Mouse (Mus musculus) myocyte (in vitro differentiated cells): Measurements from ENCODE around the gene Ppfia3.

ENCODE experiments used
- MYOD1 ChIP-seq, 3 experiments: IDR thresholded peaks; one replicate each; pipeline ENCODE4 v1.6.1; 2011; ENCODE audit warnings: control low read depth in 2 of 3, low read depth in 2 of 3, mild to moderate bottlenecking in 2 of 3, moderate library complexity in 1 of 3; ENCODE audit not compliant: insufficient read length in 2 of 3, control insufficient read depth in 1 of 3
- POLR2A ChIP-seq: IDR thresholded peaks from one replicate; pipeline ENCODE4 v1.6.1; 2011; ENCODE audit warnings: low read depth, mild to moderate bottlenecking, control low read depth, moderate library complexity; ENCODE audit not compliant: insufficient read length
- POLR2AphosphoS2 ChIP-seq: IDR thresholded peaks from one replicate; pipeline ENCODE4 v1.6.1; 2011; ENCODE audit warnings: low read depth, control low read depth; ENCODE audit not compliant: insufficient read length

DNA sequence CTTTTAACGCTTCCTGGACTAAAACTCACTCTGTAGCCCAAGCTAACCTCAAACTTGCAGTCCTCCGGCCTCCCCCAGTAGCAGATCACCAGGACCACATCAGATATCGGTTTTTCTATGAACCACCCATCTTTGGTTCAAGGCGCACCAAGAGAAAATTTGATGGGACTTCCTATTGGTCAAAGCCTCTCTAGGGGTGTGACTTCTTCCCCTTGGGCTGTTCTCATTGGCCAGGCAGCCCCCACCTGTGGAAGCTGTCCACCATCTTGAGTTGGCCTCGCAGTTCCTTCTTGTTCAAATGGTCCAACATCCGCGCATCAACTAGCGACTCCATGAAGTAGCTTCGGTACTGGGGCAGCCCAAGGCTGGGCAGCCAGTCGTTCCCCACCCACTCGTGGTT, 24.7 kb downstream of the Ppfia3 start:
- no peak for TF ChIP-seq POLR2AphosphoS2
- no peak for TF ChIP-seq MYOD1 (IDR thresholded peaks at IDR 0.05; ENCODE audit: control insufficient read depth in 1 of 3, insufficient read length in 2 of 3, low read depth in 2 of 3)
- TF ChIP-seq POLR2A: no peak
